Mouse (Mus musculus): ENCODE results near the gene Slc25a45.

GRCm38 (mm10) chr19:5839317-5840085, 38.1 kb upstream of the Slc25a45 start:
- TF ChIP-seq CTCF (IDR thresholded peaks at IDR 0.05) (no peak), EP300 (IDR thresholded peaks at IDR 0.05) (no peak)

Measured in lung, postnatal 0 days (tissue).